Mouse (Mus musculus) ES-E14 (cell line): ENCODE results near the gene Smim17. TPM values are rescaled to one million over a fixed set of nuclear protein-coding genes. Genes with fewer than 3 reads are reported as not detected.

Source experiments
- total RNA-seq: library from RNA; depleted of rRNA; stranded (reverse); fragments of 300-350 nt; gene quantifications from 2 replicates; pipeline ENCODE4 v1.2.3, GENCODE M21; 2012; rRNA removed

The Smim17 gene
- total RNA-seq, 1 experiment = 0.54 TPM

Other genes starting within 250 kb of the Smim17 start
- 20.9 and 29.0 TPM in 2 replicates for gene Zfp787, start 242.7 kb upstream of the Smim17 start, total RNA-seq
- gene Zfp444, start 226.5 kb upstream of the Smim17 start, total RNA-seq = 16.6 and 21.6 TPM in 2 replicates
- not detected in 2 replicates for gene Galp, start 201.6 kb upstream of the Smim17 start, total RNA-seq
- 2.1 and 3.3 TPM in 2 replicates for gene Zscan5b, start 176.4 kb upstream of the Smim17 start, total RNA-seq
- 9.7 and 12.4 TPM in 2 replicates for gene Epp13, start 146.0 kb upstream of the Smim17 start, total RNA-seq
- gene Zfp667, start 112.1 kb upstream of the Smim17 start, total RNA-seq = 2.3 and 3.2 TPM in 2 replicates
- gene Zfp583, start 67.4 kb upstream of the Smim17 start, total RNA-seq = 3.2 and 3.6 TPM in 2 replicates
- 2.5 and 2.9 TPM in 2 replicates for gene Gm3854, start 55.0 kb upstream of the Smim17 start, total RNA-seq
- gene Zfp78, start 35.4 kb upstream of the Smim17 start, total RNA-seq = 1.2 and 1.5 TPM in 2 replicates
- 5.6 and 7.7 TPM in 2 replicates for gene Zfp28, start 15.4 kb upstream of the Smim17 start, total RNA-seq
- 0.09 and 0.11 TPM in 2 replicates for gene Gm20715, start 11.6 kb downstream of the Smim17 start, total RNA-seq
- gene Olfr1344, start 40.0 kb downstream of the Smim17 start, total RNA-seq = 0.37 TPM in 1 of 2 replicates, not detected in the other
- not detected in 2 replicates for gene Olfr1336, start 57.5 kb downstream of the Smim17 start, total RNA-seq
- gene Olfr1346, start 68.4 kb downstream of the Smim17 start, total RNA-seq = not detected in 2 replicates
- gene Olfr5, start 88.2 kb downstream of the Smim17 start, total RNA-seq = not detected in 2 replicates
- gene Olfr1347, start 101.0 kb downstream of the Smim17 start, total RNA-seq = not detected in 2 replicates
- gene Olfr1348, start 110.0 kb downstream of the Smim17 start, total RNA-seq = not detected in 2 replicates
- not detected in 2 replicates for gene Olfr1349, start 124.2 kb downstream of the Smim17 start, total RNA-seq
- not detected in 2 replicates for gene Olfr1350, start 166.1 kb downstream of the Smim17 start, total RNA-seq